Mouse (Mus musculus) kidney, adult 2 months (tissue): ENCODE data around the gene Cenpc1.

Source experiments
- CTCF ChIP-seq: fragments of 200-500 bp; conservative IDR thresholded peaks from 2 replicates; pipeline ENCODE4 v1.5.1; 2011; ENCODE audit warnings: low read depth, mild to moderate bottlenecking, control low read depth, low read length, moderate library complexity, mixed read lengths; ENCODE audit not compliant: insufficient read depth, insufficient read length
- POLR2A ChIP-seq: fragments of 200-500 bp; IDR thresholded peaks from one replicate; pipeline ENCODE4 v1.6.1; 2011; ENCODE audit warnings: low read depth, low read length, control low read depth

DNA sequence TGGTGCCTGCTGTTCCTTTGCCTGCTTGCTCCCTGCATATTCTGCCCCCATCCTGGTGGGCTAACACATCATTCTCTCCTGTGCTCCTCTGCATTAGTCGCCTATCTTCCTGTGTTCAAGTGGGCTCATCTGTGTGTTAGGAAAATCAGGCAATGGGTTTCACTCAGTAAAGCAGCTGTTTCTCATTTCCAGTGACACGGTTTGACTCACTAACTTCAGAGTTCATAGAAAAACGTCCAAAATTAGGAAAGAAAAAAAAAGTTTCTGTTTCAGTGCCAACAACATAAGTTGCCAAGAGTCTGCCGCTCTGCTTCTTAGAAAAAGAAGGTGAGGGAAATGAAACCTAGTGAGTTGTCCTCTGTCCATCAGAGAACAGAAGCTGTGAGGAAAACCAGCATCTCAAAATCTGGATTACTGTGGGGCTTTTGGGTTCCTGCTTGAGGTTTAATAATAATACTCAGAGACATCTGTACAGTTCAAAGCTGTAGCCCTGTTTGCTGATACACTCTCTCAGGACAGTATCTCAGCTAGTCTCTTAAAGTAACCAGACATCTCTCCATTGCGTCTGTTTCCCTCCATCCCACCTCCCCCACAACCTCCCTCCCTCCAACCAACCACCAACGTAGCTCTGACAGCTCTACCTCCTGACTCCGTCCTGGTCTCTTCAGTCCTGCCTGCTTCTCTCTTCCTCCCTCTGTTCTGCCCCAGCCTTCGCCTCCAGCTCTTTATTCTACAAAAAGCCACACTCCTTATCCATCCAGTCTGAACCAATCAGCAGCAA, 87.5 kb downstream of the Cenpc1 start:
- TF ChIP-seq CTCF: no peak
- TF ChIP-seq POLR2A: no peak
